Mouse (Mus musculus): ENCODE results near the gene Tnrc6b. TPM values are rescaled to one million over a fixed set of nuclear protein-coding genes. Genes with fewer than 3 reads are reported as not detected.

Tnrc6b gene
- polyA plus RNA-seq, 1 experiment from 2014 or later: 41.6 TPM

DNA sequence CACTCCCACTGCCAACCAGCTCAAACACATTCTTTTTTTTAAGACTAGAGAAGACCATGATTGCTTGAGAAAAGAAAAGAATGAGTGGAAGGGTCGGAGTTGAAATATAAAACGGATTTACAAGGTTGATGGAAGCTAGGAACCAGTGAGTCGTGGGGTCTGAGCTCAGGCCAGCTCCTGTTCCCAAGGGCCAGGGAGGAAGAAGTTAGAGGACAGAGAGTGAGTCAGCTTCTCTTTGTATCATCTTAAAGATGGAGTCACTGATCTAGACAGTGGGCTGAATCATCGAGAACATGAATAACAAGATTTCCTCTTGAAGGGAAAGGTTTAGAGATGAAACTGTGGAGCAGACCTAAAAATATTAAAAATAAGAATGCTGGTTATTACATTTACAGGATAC, 51.5 kb downstream of the Tnrc6b start:
- Histone ChIP-seq H3K36me3 (ENCODE audit: control insufficient read depth, insufficient read depth) (no peaks in the 10 kb centered on the region), H3K4me1 (replicated peaks; ENCODE audit: control insufficient read depth, insufficient read depth, low read length) (no peaks in the 10 kb centered on the region), H3K27me3 (replicated peaks; ENCODE audit: control insufficient read depth, insufficient read depth, low read length) (no peaks in the 10 kb centered on the region), H3K4me3 (replicated peaks; ENCODE audit: low read length) (no peak overlapping the region), H3K9me3 (ENCODE audit: control insufficient read depth, low read length) (no peaks in the 10 kb centered on the region), H3K4me2 (ENCODE audit: low read length) (no peak overlapping the region), H3K9ac (replicated peaks; ENCODE audit: low read depth, low read length) (no peak overlapping the region), H3K27ac (ENCODE audit: low read length) (no peak overlapping the region)
- no peak for ATAC-seq
- 88% methylated on average over 4 of the region's 4 CpGs for WGBS

DNA sequence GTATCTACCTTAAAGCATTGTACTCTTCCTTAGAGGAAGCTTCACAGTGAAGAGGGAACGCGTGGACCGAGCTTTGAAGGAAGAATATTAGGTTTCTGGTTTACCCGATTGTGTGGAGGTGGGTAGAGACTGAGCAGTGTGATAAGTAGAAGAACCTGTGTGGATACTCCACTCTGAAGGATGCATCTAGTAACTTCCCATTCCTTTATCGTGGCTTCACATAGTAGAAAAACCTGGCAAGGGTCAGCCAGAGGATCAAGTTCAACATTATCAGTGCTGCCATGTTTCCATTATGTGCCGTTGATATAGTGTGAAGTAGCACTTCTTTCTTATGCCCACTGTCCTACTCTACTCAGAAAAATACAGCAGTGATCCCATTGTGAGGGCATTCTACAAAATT, 53.6 kb downstream of the Tnrc6b start:
- no peak overlapping the region for H3K4me2 ChIP-seq (ENCODE audit: low read length)
- H3K27ac ChIP-seq (ENCODE audit: low read length): no peak overlapping the region
- WGBS: 95% methylated on average over 6 of the region's 6 CpGs
- no peaks in the 10 kb centered on the region for H3K9me3 ChIP-seq (ENCODE audit: control insufficient read depth, low read length)
- no peak for ATAC-seq
- H3K4me3 ChIP-seq (replicated peaks; ENCODE audit: low read length): no peak overlapping the region
- H3K36me3 ChIP-seq (ENCODE audit: control insufficient read depth, insufficient read depth): no peaks in the 10 kb centered on the region
- H3K4me1 ChIP-seq (replicated peaks; ENCODE audit: control insufficient read depth, insufficient read depth, low read length): no peaks in the 10 kb centered on the region
- H3K9ac ChIP-seq (replicated peaks; ENCODE audit: low read depth, low read length): no peak overlapping the region
- no peaks in the 10 kb centered on the region for H3K27me3 ChIP-seq (replicated peaks; ENCODE audit: control insufficient read depth, insufficient read depth, low read length)

DNA sequence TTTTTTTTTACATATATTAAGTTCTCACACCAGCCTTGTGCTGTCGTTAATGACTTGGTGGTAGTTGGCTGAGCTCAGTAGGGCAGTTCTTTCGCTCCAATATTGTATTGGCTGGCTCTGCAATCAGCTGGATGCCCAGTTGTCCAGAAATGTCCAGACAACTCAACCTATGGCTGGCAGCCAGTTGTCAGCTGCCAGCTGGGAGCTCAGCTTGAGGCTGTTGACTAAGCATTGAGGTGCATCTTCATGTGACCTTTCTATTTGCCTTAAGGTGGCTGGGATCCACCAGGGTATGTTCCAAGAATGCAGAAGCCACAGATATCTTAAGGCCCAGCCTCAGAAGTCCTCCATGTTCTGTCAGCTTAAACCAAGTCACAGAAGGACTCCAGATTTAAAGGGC, 54.3 kb downstream of the Tnrc6b start:
- Histone ChIP-seq H3K9me3 (ENCODE audit: control insufficient read depth, low read length) (no peaks in the 10 kb centered on the region), H3K9ac (replicated peaks; ENCODE audit: low read depth, low read length) (no peak overlapping the region), H3K36me3 (ENCODE audit: control insufficient read depth, insufficient read depth) (no peaks in the 10 kb centered on the region), H3K27ac (ENCODE audit: low read length) (no peak overlapping the region), H3K4me1 (replicated peaks; ENCODE audit: control insufficient read depth, insufficient read depth, low read length) (no peaks in the 10 kb centered on the region), H3K27me3 (replicated peaks; ENCODE audit: control insufficient read depth, insufficient read depth, low read length) (no peaks in the 10 kb centered on the region), H3K4me2 (ENCODE audit: low read length) (no peak overlapping the region), H3K4me3 (replicated peaks; ENCODE audit: low read length) (no peak overlapping the region)
- WGBS: 74% methylated on average over 2 of the region's 2 CpGs
- no peak for ATAC-seq

DNA sequence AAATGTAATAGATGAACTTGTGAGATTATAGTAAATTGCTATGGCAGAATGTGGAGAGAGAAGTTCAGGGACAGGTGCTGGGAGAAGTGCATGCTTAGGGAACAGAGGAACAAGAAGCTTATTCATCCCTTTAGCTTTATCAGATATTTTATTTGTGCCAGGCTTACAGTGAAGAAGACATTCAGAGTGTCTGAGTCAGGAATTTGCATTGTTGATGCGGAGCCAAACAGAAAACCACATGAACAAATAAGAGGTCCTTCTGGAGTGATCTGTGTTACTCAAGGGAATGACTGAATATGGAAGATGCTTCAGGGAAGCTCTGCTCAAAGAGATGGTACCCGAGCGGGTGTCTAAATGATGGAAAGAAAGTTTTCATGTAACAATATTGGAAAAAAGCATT, 57.1 kb downstream of the Tnrc6b start:
- no peak for ATAC-seq
- Histone ChIP-seq H3K4me2 (ENCODE audit: low read length) (no peak overlapping the region), H3K27me3 (replicated peaks; ENCODE audit: control insufficient read depth, insufficient read depth, low read length) (no peaks in the 10 kb centered on the region), H3K27ac (ENCODE audit: low read length) (no peak overlapping the region), H3K4me3 (replicated peaks; ENCODE audit: low read length) (no peak overlapping the region), H3K9me3 (ENCODE audit: control insufficient read depth, low read length) (no peaks in the 10 kb centered on the region), H3K9ac (replicated peaks; ENCODE audit: low read depth, low read length) (no peak overlapping the region), H3K36me3 (ENCODE audit: control insufficient read depth, insufficient read depth) (no peaks in the 10 kb centered on the region), H3K4me1 (replicated peaks; ENCODE audit: control insufficient read depth, insufficient read depth, low read length) (no peaks in the 10 kb centered on the region)
- WGBS: 92% methylated on average over 3 of the region's 3 CpGs

DNA sequence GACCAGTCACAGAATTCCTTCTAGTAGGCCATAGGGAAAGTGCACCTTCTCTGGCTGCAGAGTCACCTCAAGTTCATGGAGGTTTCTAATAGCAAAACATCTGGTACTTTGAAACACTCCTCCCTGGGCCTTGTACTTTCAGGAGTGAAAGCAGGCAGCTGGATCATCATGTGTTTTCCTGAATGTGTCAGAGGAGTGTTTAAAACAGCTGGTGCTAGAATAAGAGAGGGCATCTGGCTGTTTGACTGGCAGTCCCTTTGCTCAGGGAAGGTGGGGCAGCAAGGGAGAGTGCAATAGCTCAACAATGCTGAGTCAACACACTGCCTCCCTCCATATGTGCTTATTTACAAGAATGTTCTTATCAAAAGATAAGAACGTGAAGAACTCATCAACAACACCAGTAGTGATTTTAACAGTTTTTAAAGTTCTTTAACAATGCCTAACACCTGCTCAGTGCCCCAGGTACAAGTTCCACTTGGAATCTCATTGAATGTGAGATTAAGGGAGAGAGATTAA, 60.9 kb downstream of the Tnrc6b start:
- Histone ChIP-seq H3K9me3 (ENCODE audit: control insufficient read depth, low read length) (no peaks in the 10 kb centered on the region), H3K36me3 (ENCODE audit: control insufficient read depth, insufficient read depth) (no peaks in the 10 kb centered on the region), H3K4me1 (replicated peaks; ENCODE audit: control insufficient read depth, insufficient read depth, low read length) (no peaks in the 10 kb centered on the region), H3K4me3 (replicated peaks; ENCODE audit: low read length) (no peak overlapping the region), H3K27ac (ENCODE audit: low read length) (no peak overlapping the region), H3K27me3 (replicated peaks; ENCODE audit: control insufficient read depth, insufficient read depth, low read length) (no peaks in the 10 kb centered on the region), H3K9ac (replicated peaks; ENCODE audit: low read depth, low read length) (no peak overlapping the region), H3K4me2 (ENCODE audit: low read length) (no peak overlapping the region)
- WGBS: 47% methylated on average over 1 of the region's 1 CpGs
- ATAC-seq: no peak

DNA sequence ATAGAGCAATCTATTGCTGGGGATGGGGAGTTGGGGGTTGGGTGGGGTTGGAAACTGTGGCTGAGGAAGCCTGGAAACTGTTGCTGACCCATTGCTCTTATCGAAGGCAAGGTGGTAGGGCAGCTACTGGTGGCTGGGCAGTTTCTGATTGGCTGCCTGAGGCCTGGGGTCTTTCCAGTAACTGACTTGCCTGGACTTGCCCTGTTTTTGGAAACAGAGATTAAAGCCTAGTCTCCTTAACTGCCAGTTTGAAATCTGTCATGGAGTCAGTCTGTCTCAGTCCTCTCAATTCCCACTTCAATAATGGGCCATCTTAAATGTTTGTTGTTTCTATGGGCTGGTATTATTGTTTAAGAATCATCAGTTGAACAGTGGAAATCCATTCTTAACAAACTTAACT, 63.6 kb downstream of the Tnrc6b start:
- 95% methylated on average over 1 of the region's 1 CpGs for WGBS
- Histone ChIP-seq H3K4me1 (replicated peaks; ENCODE audit: control insufficient read depth, insufficient read depth, low read length) (no peaks in the 10 kb centered on the region), H3K9me3 (ENCODE audit: control insufficient read depth, low read length) (no peaks in the 10 kb centered on the region), H3K36me3 (ENCODE audit: control insufficient read depth, insufficient read depth) (no peaks in the 10 kb centered on the region), H3K4me2 (ENCODE audit: low read length) (no peak overlapping the region), H3K4me3 (replicated peaks; ENCODE audit: low read length) (no peak overlapping the region), H3K27ac (ENCODE audit: low read length) (no peak overlapping the region), H3K27me3 (replicated peaks; ENCODE audit: control insufficient read depth, insufficient read depth, low read length) (no peaks in the 10 kb centered on the region), H3K9ac (replicated peaks; ENCODE audit: low read depth, low read length) (no peak overlapping the region)
- no peak for ATAC-seq

DNA sequence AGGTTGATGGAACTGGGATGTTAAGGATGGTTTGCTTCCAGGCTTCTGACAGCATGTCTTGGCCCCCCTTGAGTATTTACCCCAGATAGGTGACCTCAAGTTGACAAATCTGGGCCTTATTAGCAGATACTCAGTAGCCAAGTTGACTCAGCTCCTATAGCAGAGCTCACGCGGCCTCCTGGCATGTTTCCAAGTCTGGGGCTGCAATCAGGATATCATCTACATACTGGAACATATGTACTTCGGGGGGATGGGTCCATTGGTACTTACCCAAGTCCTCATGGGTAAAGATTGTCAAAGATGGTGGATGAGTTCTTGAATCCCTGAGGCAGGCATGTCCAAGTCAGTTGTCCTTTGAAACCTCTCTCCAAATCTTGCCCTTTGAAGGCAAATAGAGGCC, 67.9 kb downstream of the Tnrc6b start:
- no peaks in the 10 kb centered on the region for H3K9me3 ChIP-seq (ENCODE audit: control insufficient read depth, low read length)
- no peak overlapping the region for H3K9ac ChIP-seq (replicated peaks; ENCODE audit: low read depth, low read length)
- no peaks in the 10 kb centered on the region for H3K4me1 ChIP-seq (replicated peaks; ENCODE audit: control insufficient read depth, insufficient read depth, low read length)
- 51% methylated on average over 3 of the region's 3 CpGs for WGBS
- H3K36me3 ChIP-seq (ENCODE audit: control insufficient read depth, insufficient read depth): no peaks in the 10 kb centered on the region
- no peak overlapping the region for H3K27ac ChIP-seq (ENCODE audit: low read length)
- ATAC-seq: no peak
- H3K4me2 ChIP-seq (ENCODE audit: low read length): no peak overlapping the region
- H3K27me3 ChIP-seq (replicated peaks; ENCODE audit: control insufficient read depth, insufficient read depth, low read length): no peaks in the 10 kb centered on the region
- H3K4me3 ChIP-seq (replicated peaks; ENCODE audit: low read length): no peak overlapping the region

DNA sequence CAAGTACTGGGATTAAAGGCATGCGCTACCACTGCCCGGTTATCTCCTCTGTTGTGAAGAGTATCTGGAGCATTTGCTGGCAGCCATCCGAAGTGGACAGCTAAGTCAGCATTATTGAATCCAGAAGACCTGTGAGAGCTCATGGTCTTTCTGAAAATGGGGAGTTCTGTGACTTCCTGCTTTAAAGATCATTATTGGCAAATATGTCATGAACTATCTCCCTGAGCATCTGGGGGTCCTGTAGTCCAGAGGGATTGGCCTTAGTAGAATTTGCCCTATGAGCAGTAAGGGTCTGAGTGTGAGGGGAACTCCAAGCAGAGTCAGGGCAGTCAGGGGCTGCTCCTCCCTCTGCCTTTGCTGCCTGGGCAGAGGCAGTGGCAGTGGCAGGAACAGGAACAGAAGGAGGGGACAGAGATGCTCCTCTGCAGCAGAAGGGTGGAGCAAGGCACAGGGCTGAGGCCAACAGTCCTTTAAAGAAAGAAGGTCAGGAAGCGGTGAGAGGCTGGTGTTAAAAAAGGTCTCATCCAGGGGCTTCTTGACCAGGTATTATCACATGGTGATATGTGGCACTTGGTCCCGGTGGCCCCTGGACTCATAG, 69.1 kb downstream of the Tnrc6b start:
- H3K36me3 ChIP-seq (ENCODE audit: control insufficient read depth, insufficient read depth): no peaks in the 10 kb centered on the region
- no peaks in the 10 kb centered on the region for H3K27me3 ChIP-seq (replicated peaks; ENCODE audit: control insufficient read depth, insufficient read depth, low read length)
- no peak overlapping the region for H3K27ac ChIP-seq (ENCODE audit: low read length)
- H3K4me2 ChIP-seq (ENCODE audit: low read length): no peak overlapping the region
- peaks cover 4% of the 10 kb centered on the region for H3K4me1 ChIP-seq (replicated peaks; ENCODE audit: control insufficient read depth, insufficient read depth, low read length)
- no peak overlapping the region for H3K9ac ChIP-seq (replicated peaks; ENCODE audit: low read depth, low read length)
- 94% methylated on average over 5 of the region's 5 CpGs for WGBS
- no peaks in the 10 kb centered on the region for H3K9me3 ChIP-seq (ENCODE audit: control insufficient read depth, low read length)
- no peak overlapping the region for H3K4me3 ChIP-seq (replicated peaks; ENCODE audit: low read length)
- ATAC-seq: no peak

DNA sequence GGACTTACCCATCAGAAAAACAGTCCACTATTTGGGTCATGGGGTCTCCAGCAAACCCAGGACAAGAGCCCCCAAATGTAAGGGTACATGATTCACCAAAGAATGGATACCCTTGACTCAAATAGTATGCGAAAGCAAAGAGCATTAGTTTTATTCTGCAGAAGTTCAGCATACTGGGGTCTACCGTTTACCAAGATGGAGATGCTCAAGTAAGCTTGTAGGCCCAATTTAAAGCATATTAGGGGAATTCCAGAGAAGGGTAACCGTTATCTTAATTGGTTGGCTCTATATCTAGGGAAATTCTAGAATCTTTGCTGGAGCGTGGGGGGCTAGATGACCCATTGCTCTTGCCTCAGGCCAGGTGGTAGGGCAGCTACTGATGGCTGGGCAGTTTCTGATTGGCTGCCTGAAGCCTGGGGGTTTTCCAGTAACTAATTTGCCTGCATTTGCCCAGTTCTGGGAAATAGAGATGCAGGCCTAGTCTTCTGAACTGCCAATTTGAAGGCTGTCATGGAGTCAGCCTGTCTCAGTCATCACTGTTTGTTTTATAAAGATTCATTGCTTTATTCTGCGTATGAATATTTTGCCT, 70.2 kb downstream of the Tnrc6b start:
- Histone ChIP-seq H3K27me3 (replicated peaks; ENCODE audit: control insufficient read depth, insufficient read depth, low read length) (no peaks in the 10 kb centered on the region), H3K9ac (replicated peaks; ENCODE audit: low read depth, low read length) (no peak overlapping the region), H3K27ac (ENCODE audit: low read length) (no peak overlapping the region), H3K9me3 (ENCODE audit: control insufficient read depth, low read length) (no peaks in the 10 kb centered on the region), H3K4me2 (ENCODE audit: low read length) (no peak overlapping the region), H3K36me3 (ENCODE audit: control insufficient read depth, insufficient read depth) (no peaks in the 10 kb centered on the region), H3K4me1 (replicated peaks; ENCODE audit: control insufficient read depth, insufficient read depth, low read length) (peaks cover 4% of the 10 kb centered on the region), H3K4me3 (replicated peaks; ENCODE audit: low read length) (no peak overlapping the region)
- 87% methylated on average over 5 of the region's 5 CpGs for WGBS
- no peak for ATAC-seq

DNA sequence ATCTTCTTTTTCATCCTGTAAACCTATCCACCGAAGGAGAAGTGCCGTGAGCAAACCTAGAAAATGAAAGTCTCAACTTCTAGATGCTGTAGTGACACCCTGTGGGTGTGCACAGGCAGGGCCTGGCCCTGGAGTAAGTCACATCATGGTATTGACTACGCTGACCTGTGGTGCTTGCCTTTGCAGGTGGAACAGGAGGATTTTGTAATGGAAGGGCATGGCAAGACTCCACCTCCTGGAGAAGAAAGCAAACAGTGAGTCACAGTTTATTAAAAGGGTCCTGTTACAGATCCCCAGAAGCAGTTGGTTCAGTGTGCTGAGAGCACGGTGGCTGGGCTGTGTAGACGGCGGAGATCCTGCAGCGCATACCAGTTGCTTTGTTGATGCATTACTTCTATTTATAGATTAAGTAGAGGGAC, 73.4 kb downstream of the Tnrc6b start:
- no peak overlapping the region for H3K4me2 ChIP-seq (ENCODE audit: low read length)
- H3K4me3 ChIP-seq (replicated peaks; ENCODE audit: low read length): no peak overlapping the region
- H3K36me3 ChIP-seq (ENCODE audit: control insufficient read depth, insufficient read depth): no peaks in the 10 kb centered on the region
- H3K9me3 ChIP-seq (ENCODE audit: control insufficient read depth, low read length): no peaks in the 10 kb centered on the region
- no peak overlapping the region for H3K27ac ChIP-seq (ENCODE audit: low read length)
- ATAC-seq: no peak
- H3K27me3 ChIP-seq (replicated peaks; ENCODE audit: control insufficient read depth, insufficient read depth, low read length): no peaks in the 10 kb centered on the region
- H3K4me1 ChIP-seq (replicated peaks; ENCODE audit: control insufficient read depth, insufficient read depth, low read length): peaks cover 4% of the 10 kb centered on the region
- no peak overlapping the region for H3K9ac ChIP-seq (replicated peaks; ENCODE audit: low read depth, low read length)
- 41% methylated on average over 7 of the region's 7 CpGs for WGBS

Measured in forebrain, embryonic 16.5 days (tissue).